Mouse (Mus musculus): ENCODE data around the gene Gm3839.
"Not testable (repeated sequence)": the region's sequence is repeated elsewhere in the genome, so short reads cannot be mapped to it uniquely, and the experiment has no call there.

Gm3839 gene

DNA sequence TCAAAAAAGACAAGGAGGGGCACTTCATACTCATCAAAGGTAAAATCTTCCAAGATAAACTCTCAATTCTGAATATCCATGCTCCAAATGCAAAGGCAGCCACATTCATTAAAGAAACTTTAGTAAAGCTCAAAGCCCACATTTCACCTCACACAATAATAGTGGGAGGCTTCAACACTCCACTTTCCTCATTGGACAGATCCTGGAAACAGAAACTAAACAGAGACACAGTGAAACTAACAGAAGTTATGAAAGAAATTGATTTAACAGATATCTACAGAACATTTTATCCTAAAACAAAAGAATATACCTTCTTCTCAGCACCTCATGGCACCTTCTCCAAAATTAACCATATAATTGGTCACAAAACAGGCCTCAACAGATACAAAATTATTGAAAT, at the start of gene Gm3839:
Gene Gm3839 (minus strand): TSS at position 101 of the 400 bp plus-strand sequence.
- DNase-seq (ENCODE audit: low spot score in 2 of 2) = not testable (repeated sequence)

GRCm38 (mm10) chr14:11405661-11406060, 49.1 kb upstream of the Gm3839 start:
- DNase-seq (ENCODE audit: low spot score in 2 of 2) = no peak

- DNase-seq (ENCODE audit: low spot score in 2 of 2) = no peak
Observed at GRCm38 (mm10) chr14:11377846-11378245, 21.3 kb upstream of the Gm3839 start.

GRCm38 (mm10) chr14:11375225-11375624, 18.7 kb upstream of the Gm3839 start:
- no peak for DNase-seq (ENCODE audit: low spot score in 2 of 2)

GRCm38 (mm10) chr14:11346086-11346485, 10.4 kb downstream of the Gm3839 start:
- DNase-seq (ENCODE audit: low spot score in 2 of 2) = no peak

- DNase-seq (ENCODE audit: low spot score in 2 of 2) = no peak
Observed at GRCm38 (mm10) chr14:11329993-11330392, 26.5 kb downstream of the Gm3839 start.

DNA sequence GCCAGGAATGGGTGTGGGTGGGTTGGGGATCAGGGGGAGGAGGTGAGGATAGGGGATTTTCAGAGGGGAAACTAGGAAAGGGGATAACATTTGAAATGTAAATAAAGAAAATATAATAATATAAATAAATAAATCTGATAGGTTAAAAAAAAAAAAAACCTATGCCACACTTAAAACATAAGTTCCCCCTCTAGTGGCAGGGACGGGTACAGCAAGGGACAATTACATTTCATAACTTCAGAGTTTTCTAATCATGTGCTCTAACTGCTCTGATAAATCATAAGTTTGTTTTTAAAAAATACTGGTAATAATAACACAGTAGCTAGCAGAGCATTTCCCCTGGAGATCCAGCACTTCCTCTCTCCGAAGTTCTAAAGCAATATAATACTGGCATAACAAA, 49.4 kb downstream of the Gm3839 start:
- DNase-seq (ENCODE audit: low spot score in 2 of 2) = no peak

- DNase-seq (ENCODE audit: low spot score in 2 of 2) = not testable (repeated sequence)
Observed at GRCm38 (mm10) chr14:11287956-11288355, 68.6 kb downstream of the Gm3839 start.

GRCm38 (mm10) chr14:11257161-11257705, 99.3 kb downstream of the Gm3839 start:
- DNase-seq (ENCODE audit: low spot score in 2 of 2) = no peak

DNA sequence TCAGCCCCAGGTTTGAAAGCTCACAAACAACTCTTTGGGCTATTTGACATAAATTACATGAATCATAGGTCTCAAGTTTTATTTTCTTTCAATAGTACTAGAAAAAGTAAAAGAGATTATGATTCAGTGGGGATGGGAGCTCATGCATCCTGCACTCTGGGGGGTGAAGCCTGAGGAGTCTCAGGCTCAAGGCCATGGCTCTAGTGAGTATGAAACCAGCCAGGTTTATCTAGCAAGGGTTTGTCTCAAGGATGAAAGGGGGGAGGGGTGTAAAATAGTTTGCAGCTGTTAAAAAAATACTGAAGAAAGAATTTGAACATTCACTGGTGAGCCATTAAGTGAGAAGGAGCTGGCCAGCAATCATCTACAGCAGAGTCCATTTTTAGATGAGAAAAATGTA, 108.5 kb downstream of the Gm3839 start:
- no peak for DNase-seq (ENCODE audit: low spot score in 2 of 2)

GRCm38 (mm10) chr14:11244546-11244945, 112.0 kb downstream of the Gm3839 start:
- DNase-seq (ENCODE audit: low spot score in 2 of 2) = no peak

DNA sequence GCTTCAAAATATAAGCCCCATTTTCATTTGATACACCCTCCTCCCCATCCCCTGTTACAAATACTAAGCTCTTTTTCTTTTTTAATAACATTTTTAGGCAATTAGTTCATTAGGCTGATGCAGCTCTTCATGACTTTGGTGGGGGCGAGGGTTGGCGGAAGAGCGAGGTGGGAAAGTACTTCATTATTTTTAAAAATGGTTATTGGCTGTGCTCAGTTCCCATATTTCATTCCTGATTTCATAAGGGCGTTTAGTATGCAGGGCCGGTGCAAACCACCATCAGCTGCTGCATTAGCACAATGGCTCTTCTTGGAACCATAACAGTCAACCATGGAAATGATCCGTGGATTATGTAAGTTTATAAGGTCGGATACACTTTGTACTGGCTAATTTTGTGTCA, 124.4 kb downstream of the Gm3839 start:
- DNase-seq (ENCODE audit: low spot score in 2 of 2) = no peak
